Mouse (Mus musculus) liver, adult 2 months (tissue): ENCODE results near the gene Spef1.

Source experiments
- CTCF ChIP-seq: fragments of 200-500 bp; IDR thresholded peaks from 2 replicates; pipeline ENCODE4 v1.5.1; 2011; ENCODE audit warnings: low read depth, low read length, control low read depth
- POLR2A ChIP-seq: fragments of 200-500 bp; IDR thresholded peaks from 2 replicates; pipeline ENCODE4 v1.6.1; 2011; ENCODE audit warnings: low read length, control low read depth; ENCODE audit not compliant: insufficient read depth; ENCODE audit errors: extremely low read depth

DNA sequence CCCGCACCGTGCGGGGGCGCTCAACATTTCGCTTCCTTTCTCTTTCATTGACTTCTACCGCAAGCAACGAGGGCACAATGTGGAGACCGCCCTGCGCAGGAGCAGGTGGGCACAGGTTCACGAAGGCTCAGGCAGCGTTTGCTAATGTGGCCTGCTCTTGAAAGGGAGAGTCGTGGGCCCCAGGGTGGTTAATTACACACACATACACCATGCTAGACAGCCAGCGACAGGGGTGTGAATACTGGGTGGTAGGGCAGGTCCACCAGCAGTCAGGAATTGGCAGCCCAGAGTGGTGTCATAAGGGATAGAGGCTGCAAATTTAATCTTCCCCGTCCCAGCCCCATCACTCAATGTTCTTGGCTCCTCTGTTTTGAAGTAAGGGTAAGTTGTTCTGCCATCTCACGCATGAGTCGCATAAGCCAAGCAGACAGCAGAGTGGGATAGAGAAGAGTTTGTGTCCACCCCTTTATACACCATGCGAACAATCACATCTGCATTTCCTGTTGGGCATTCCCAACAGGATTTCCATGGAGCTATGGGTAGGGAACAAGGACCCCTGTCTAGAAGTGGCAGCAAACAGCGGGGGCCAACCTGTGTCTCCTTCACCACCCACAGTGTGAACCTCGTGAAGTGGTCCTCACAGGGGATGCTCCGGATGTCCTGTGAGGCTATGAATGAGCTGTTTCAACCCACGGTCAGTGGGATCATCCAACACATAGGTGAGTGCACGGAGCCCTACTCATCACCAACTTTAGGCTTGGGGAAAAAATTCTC is 43.9 kb downstream of the Spef1 start:
- TF ChIP-seq CTCF (no peak), POLR2A (no peak)
